Mouse (Mus musculus) stomach, postnatal 0 days (tissue): ENCODE results near the gene Mad1l1.

Experiments used
- CTCF ChIP-seq: IDR thresholded peaks from 2 replicates; pipeline ENCODE4 v1.5.1; 2016; ENCODE audit warnings: antibody characterized with exemption, low read depth, mild to moderate bottlenecking, moderate library complexity
- EP300 ChIP-seq: optimal IDR thresholded peaks from 2 replicates; pipeline ENCODE3; 2016; ENCODE audit warnings: antibody characterized with exemption

DNA sequence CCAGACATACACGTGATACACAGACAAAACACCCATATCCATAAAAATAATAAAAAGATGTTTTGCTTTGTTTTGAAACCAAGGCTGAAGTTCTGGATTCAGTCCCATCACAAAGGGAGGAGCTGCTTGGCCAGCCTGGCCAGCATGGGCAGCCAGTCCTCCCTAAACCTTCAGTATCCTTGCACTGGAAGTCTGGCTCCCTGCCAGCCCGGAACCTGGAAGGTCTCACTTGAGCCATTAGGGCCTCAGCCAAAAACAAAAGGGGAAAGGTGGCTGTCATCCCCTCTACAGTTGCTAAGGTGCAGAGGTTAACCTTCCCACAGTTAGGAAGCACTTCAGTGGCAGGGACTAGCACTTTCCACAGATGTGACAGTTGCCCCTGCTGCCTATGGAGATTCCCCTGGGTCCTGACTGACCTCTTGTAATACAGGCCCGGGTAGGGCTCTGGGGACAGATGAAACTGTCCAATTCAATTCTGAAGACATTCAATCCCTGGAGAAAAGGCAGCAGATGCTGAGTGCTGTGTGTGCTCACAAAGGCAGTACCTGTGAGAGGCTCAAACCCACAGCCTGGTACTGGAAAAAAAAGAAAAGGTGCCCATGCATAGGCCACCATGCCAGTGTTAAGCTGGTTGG is 100.2 kb downstream of the Mad1l1 start:
- TF ChIP-seq EP300 = no peak
- TF ChIP-seq CTCF = no peak
